Mouse (Mus musculus): ENCODE measurements around the gene Elof1. TPM values are rescaled to one million over a fixed set of nuclear protein-coding genes. Genes with fewer than 3 reads are reported as not detected.

The Elof1 gene
- total RNA-seq, 2 experiments from 2014 or later, result 39.5 to 41.5 TPM

- intact Hi-C loops (cut with DNase I), result loop anchor here (5.0 kb wide), 1 partner anchor 162 kb away; no protein-coding TSS in a partner anchor
- no peak for DNase-seq
Measured at GRCm38 (mm10) chr9:22139746-22140145, 22.8 kb upstream of the Elof1 start.

GRCm38 (mm10) chr9:22138480-22138879 is 21.5 kb upstream of the Elof1 start:
- peak; percentile 30 to 47 for DNase-seq
- intact Hi-C loops (cut with DNase I), result no loop called here

- intact Hi-C loops (cut with DNase I), result no loop called here
- DNase-seq, result no peak
Measured at GRCm38 (mm10) chr9:22136765-22137547, 20.0 kb upstream of the Elof1 start.

- intact Hi-C loops (cut with DNase I), result no loop called here
Measured at GRCm38 (mm10) chr9:22135644-22136390, 18.8 kb upstream of the Elof1 start, which contains the start of gene Acp5. Gene Acp5 (minus strand): TSS chr9:22135711.

GRCm38 (mm10) chr9:22134988-22135643 is 18.1 kb upstream of the Elof1 start:
- intact Hi-C loops (cut with DNase I), result no loop called here
- DNase-seq, result no peak

More at GRCm38 (mm10) chr9:22135644-22136390, 18.8 kb upstream of the Elof1 start, which contains the start of gene Acp5:
- no peak for DNase-seq

- no peak for DNase-seq
- intact Hi-C loops (cut with DNase I), result no loop called here
Measured at GRCm38 (mm10) chr9:22134246-22134890, 17.4 kb upstream of the Elof1 start.

GRCm38 (mm10) chr9:22132220-22132619 is 15.2 kb upstream of the Elof1 start:
- intact Hi-C loops (cut with DNase I), result no loop called here
- DNase-seq, result no peak

GRCm38 (mm10) chr9:22131226-22131981 is 14.4 kb upstream of the Elof1 start:
- intact Hi-C loops (cut with DNase I), result no loop called here
- peak; percentile 25 to 42 for DNase-seq

GRCm38 (mm10) chr9:22125246-22126027 is 8.5 kb upstream of the Elof1 start:
- intact Hi-C loops (cut with DNase I), result no loop called here
- DNase-seq, result no peak

GRCm38 (mm10) chr9:22124169-22124568 is 7.2 kb upstream of the Elof1 start:
- no peak for DNase-seq
- intact Hi-C loops (cut with DNase I), result no loop called here

- intact Hi-C loops (cut with DNase I), result no loop called here
- no peak for DNase-seq
Measured at GRCm38 (mm10) chr9:22123069-22123609, 6.2 kb upstream of the Elof1 start.

- DNase-seq, result no peak
- intact Hi-C loops (cut with DNase I), result no loop called here
Measured at GRCm38 (mm10) chr9:22122005-22122404, 5.0 kb upstream of the Elof1 start.

GRCm38 (mm10) chr9:22121545-22121944 is 4.6 kb upstream of the Elof1 start:
- intact Hi-C loops (cut with DNase I), result no loop called here

GRCm38 (mm10) chr9:22119543-22119942 is 2.6 kb upstream of the Elof1 start:
- DNase-seq, result no peak

More at GRCm38 (mm10) chr9:22121545-22121944, 4.6 kb upstream of the Elof1 start:
- DNase-seq, result no peak

GRCm38 (mm10) chr9:22117754-22118456 is 933 bp upstream of the Elof1 start:
- peak; percentile 29 to 55 for DNase-seq
- intact Hi-C loops (cut with DNase I), result no loop called here

More at GRCm38 (mm10) chr9:22119543-22119942, 2.6 kb upstream of the Elof1 start:
- intact Hi-C loops (cut with DNase I), result no loop called here

- DNase-seq, result no peak
- intact Hi-C loops (cut with DNase I), result no loop called here
Measured at GRCm38 (mm10) chr9:22116086-22116485, 886 bp downstream of the Elof1 start.

GRCm38 (mm10) chr9:22115635-22116034 is 1.3 kb downstream of the Elof1 start:
- intact Hi-C loops (cut with DNase I), result no loop called here
- DNase-seq, result no peak

- no peak for DNase-seq
- intact Hi-C loops (cut with DNase I), result no loop called here
Measured at GRCm38 (mm10) chr9:22108194-22108593, 8.8 kb downstream of the Elof1 start.

Data from heart, postnatal 14 days (tissue).